Mouse (Mus musculus): ENCODE data around the gene Gse1. TPM values are rescaled to one million over a fixed set of nuclear protein-coding genes. Genes with fewer than 3 reads are reported as not detected.

Gene Gse1
- polyA plus RNA-seq, 1 experiment, result 17.1 TPM

GRCm38 (mm10) chr8:120421638-120422037 is 193.4 kb downstream of the Gse1 start:
- H3K4me1 ChIP-seq (ENCODE audit: control insufficient read depth), result peaks cover 64% of the 10 kb centered on the region
- no peaks in the 10 kb centered on the region for H3K36me3 ChIP-seq (ENCODE audit: control insufficient read depth)
- no peak for TF ChIP-seq GATA1 (IDR thresholded peaks at IDR 0.05; ENCODE audit: low read length)
- no peak for TF ChIP-seq TAL1 (IDR thresholded peaks at IDR 0.05; ENCODE audit: low read length)
- peaks cover 21% of the 10 kb centered on the region for H3K27me3 ChIP-seq (ENCODE audit: control insufficient read depth)
- H3K9me3 ChIP-seq (ENCODE audit: control insufficient read depth, low read length), result no peaks in the 10 kb centered on the region
- H3K4me3 ChIP-seq (replicated peaks), result no peak overlapping the region

- no peak for TF ChIP-seq TAL1 (IDR thresholded peaks at IDR 0.05; ENCODE audit: low read length)
- Histone ChIP-seq H3K36me3 (ENCODE audit: control insufficient read depth) (no peaks in the 10 kb centered on the region), H3K9me3 (ENCODE audit: control insufficient read depth, low read length) (no peaks in the 10 kb centered on the region), H3K4me1 (ENCODE audit: control insufficient read depth) (peaks cover 64% of the 10 kb centered on the region), H3K27me3 (ENCODE audit: control insufficient read depth) (peaks cover 15% of the 10 kb centered on the region), H3K4me3 (replicated peaks) (no peak overlapping the region)
Observed at GRCm38 (mm10) chr8:120422236-120422635, 194.0 kb downstream of the Gse1 start.

GRCm38 (mm10) chr8:120423576-120423975 is 195.3 kb downstream of the Gse1 start:
- TF ChIP-seq TAL1 (IDR thresholded peaks at IDR 0.05; ENCODE audit: low read length), result no peak
- no peak for TF ChIP-seq GATA1 (IDR thresholded peaks at IDR 0.05; ENCODE audit: low read length)
- H3K4me1 ChIP-seq (ENCODE audit: control insufficient read depth), result peaks cover 74% of the 10 kb centered on the region
- H3K27me3 ChIP-seq (ENCODE audit: control insufficient read depth), result peaks cover 10% of the 10 kb centered on the region

GRCm38 (mm10) chr8:120424829-120425198 is 196.6 kb downstream of the Gse1 start:
- H3K36me3 ChIP-seq (ENCODE audit: control insufficient read depth), result no peaks in the 10 kb centered on the region
- H3K4me3 ChIP-seq (replicated peaks), result no peak overlapping the region
- H3K4me1 ChIP-seq (ENCODE audit: control insufficient read depth), result peaks cover 77% of the 10 kb centered on the region
- no peaks in the 10 kb centered on the region for H3K9me3 ChIP-seq (ENCODE audit: control insufficient read depth, low read length)
- TF ChIP-seq GATA1 (IDR thresholded peaks at IDR 0.05; ENCODE audit: low read length), result no peak
- no peak for TF ChIP-seq TAL1 (IDR thresholded peaks at IDR 0.05; ENCODE audit: low read length)
- peaks cover 3% of the 10 kb centered on the region for H3K27me3 ChIP-seq (ENCODE audit: control insufficient read depth)

More at GRCm38 (mm10) chr8:120423576-120423975, 195.3 kb downstream of the Gse1 start:
- no peaks in the 10 kb centered on the region for H3K36me3 ChIP-seq (ENCODE audit: control insufficient read depth)
- no peak overlapping the region for H3K4me3 ChIP-seq (replicated peaks)
- H3K9me3 ChIP-seq (ENCODE audit: control insufficient read depth, low read length), result no peaks in the 10 kb centered on the region

GRCm38 (mm10) chr8:120425199-120425941 is 197.1 kb downstream of the Gse1 start:
- no peaks in the 10 kb centered on the region for H3K9me3 ChIP-seq (ENCODE audit: control insufficient read depth, low read length)
- H3K36me3 ChIP-seq (ENCODE audit: control insufficient read depth), result no peaks in the 10 kb centered on the region
- no peak for TF ChIP-seq GATA1 (IDR thresholded peaks at IDR 0.05; ENCODE audit: low read length)
- no peak for TF ChIP-seq TAL1 (IDR thresholded peaks at IDR 0.05; ENCODE audit: low read length)
- peaks cover 73% of the 10 kb centered on the region for H3K4me1 ChIP-seq (ENCODE audit: control insufficient read depth)
- H3K27me3 ChIP-seq (ENCODE audit: control insufficient read depth), result peaks cover 3% of the 10 kb centered on the region; the same call in 1 of the 2 replicates
- no peak overlapping the region for H3K4me3 ChIP-seq (replicated peaks)

DNA sequence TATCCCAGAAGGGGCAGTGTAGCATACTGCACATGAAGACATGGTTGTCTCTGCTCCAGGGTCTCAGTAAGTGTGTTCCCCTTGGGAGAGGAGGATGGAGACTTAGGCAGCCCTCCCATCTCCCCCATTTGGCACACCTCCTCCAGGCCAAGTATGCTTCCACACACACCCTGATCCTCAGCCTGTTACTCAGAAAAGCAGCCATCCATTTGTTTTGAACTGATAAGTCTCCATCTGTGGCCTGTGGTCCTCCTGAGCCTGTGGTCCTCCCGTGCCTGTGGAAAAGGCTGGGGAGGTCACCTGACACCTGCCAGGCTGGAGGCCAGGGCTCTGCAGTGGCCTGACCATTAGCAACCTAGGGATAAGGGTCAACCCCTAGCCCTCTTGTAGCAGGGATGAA is 197.8 kb downstream of the Gse1 start:
- H3K4me3 ChIP-seq (replicated peaks), result no peak overlapping the region

GRCm38 (mm10) chr8:120426622-120427385 is 198.5 kb downstream of the Gse1 start:
- no peak overlapping the region for H3K4me3 ChIP-seq (replicated peaks)
- no peaks in the 10 kb centered on the region for H3K9me3 ChIP-seq (ENCODE audit: control insufficient read depth, low read length)
- TF ChIP-seq GATA1 (IDR thresholded peaks at IDR 0.05; ENCODE audit: low read length), result no peak
- no peak for TF ChIP-seq TAL1 (IDR thresholded peaks at IDR 0.05; ENCODE audit: low read length)
- H3K36me3 ChIP-seq (ENCODE audit: control insufficient read depth), result no peaks in the 10 kb centered on the region
- peaks cover 3% of the 10 kb centered on the region; the same call in 1 of the 2 replicates for H3K27me3 ChIP-seq (ENCODE audit: control insufficient read depth)
- peaks cover 66% of the 10 kb centered on the region for H3K4me1 ChIP-seq (ENCODE audit: control insufficient read depth)

More for the DNA sequence above, 197.8 kb downstream of the Gse1 start:
- TF ChIP-seq TAL1 (IDR thresholded peaks at IDR 0.05; ENCODE audit: low read length) (peak; percentile 9; the same call in 1 of the 3 replicates), GATA1 (IDR thresholded peaks at IDR 0.05; ENCODE audit: low read length) (no peak)
- no peaks in the 10 kb centered on the region for H3K36me3 ChIP-seq (ENCODE audit: control insufficient read depth)
- H3K9me3 ChIP-seq (ENCODE audit: control insufficient read depth, low read length), result no peaks in the 10 kb centered on the region
- H3K27me3 ChIP-seq (ENCODE audit: control insufficient read depth), result peaks cover 3% of the 10 kb centered on the region; the same call in 1 of the 2 replicates
- peaks cover 70% of the 10 kb centered on the region for H3K4me1 ChIP-seq (ENCODE audit: control insufficient read depth)

GRCm38 (mm10) chr8:120428492-120428891 is 200.2 kb downstream of the Gse1 start:
- Histone ChIP-seq H3K36me3 (ENCODE audit: control insufficient read depth) (no peaks in the 10 kb centered on the region), H3K4me1 (ENCODE audit: control insufficient read depth) (peaks cover 62% of the 10 kb centered on the region), H3K4me3 (replicated peaks) (no peak overlapping the region), H3K27me3 (ENCODE audit: control insufficient read depth) (no peaks in the 10 kb centered on the region), H3K9me3 (ENCODE audit: control insufficient read depth, low read length) (peaks cover 3% of the 10 kb centered on the region)
- no peak for TF ChIP-seq TAL1 (IDR thresholded peaks at IDR 0.05; ENCODE audit: low read length)
- no peak for TF ChIP-seq GATA1 (IDR thresholded peaks at IDR 0.05; ENCODE audit: low read length)

- Histone ChIP-seq H3K9me3 (ENCODE audit: control insufficient read depth, low read length) (peaks cover 9% of the 10 kb centered on the region), H3K36me3 (ENCODE audit: control insufficient read depth) (no peaks in the 10 kb centered on the region), H3K27me3 (ENCODE audit: control insufficient read depth) (no peaks in the 10 kb centered on the region; the same call in 1 of the 2 replicates), H3K4me1 (ENCODE audit: control insufficient read depth) (peaks cover 56% of the 10 kb centered on the region), H3K4me3 (replicated peaks) (no peak overlapping the region)
- no peak for TF ChIP-seq GATA1 (IDR thresholded peaks at IDR 0.05; ENCODE audit: low read length)
- TF ChIP-seq TAL1 (IDR thresholded peaks at IDR 0.05; ENCODE audit: low read length), result no peak
Observed at GRCm38 (mm10) chr8:120429116-120429515, 200.9 kb downstream of the Gse1 start.
